Mouse (Mus musculus) erythroblast, embryonic 14.5 days (primary cell): ENCODE results near the gene Dhx58.

ENCODE experiments used
- GATA1 ChIP-seq: IDR thresholded peaks from 2 replicates; pipeline ENCODE4 v1.6.1; 2012; ENCODE audit warnings: low read length, inconsistent platforms, mixed read lengths
- TAL1 ChIP-seq: IDR thresholded peaks from 3 replicates; pipeline ENCODE4 v1.6.1; 2012; ENCODE audit warnings: low read length, inconsistent platforms, mixed read lengths

DNA sequence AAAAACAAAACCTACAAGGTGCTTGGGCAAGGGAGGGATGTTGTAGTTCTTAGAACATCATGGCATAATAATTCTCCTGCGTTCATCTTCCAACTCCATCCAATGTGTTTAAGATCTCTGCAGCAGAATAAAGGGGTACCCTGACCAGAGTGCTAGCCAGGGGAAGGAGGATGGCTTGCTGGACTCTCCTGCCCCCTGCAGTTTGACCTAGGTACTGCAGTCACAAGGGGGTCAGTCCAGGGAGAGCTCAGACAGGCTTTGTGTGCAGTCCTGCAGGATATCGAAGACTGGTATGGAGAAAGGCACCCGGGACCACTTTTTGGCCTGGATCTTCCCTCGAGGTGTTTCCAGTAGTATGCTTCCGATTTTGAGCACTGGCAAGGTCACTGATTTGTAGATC lies 9.1 kb downstream of the Dhx58 start:
- TF ChIP-seq GATA1, result no peak
- no peak for TF ChIP-seq TAL1
